Mouse (Mus musculus): ENCODE measurements around the gene Krtap13. TPM values are rescaled to one million over a fixed set of nuclear protein-coding genes. Genes with fewer than 3 reads are reported as not detected.

Krtap13 gene
- polyA plus RNA-seq, 1 experiment from 2014 or later, result not detected

GRCm38 (mm10) chr16:88710757-88711156 is 40.7 kb downstream of the Krtap13 start:
- no peak for ATAC-seq (ENCODE audit: low read depth)
- H3K9me3 ChIP-seq (replicated peaks), result no peaks in the 10 kb centered on the region
- no peaks in the 10 kb centered on the region for H3K27me3 ChIP-seq
- no peaks in the 10 kb centered on the region for H3K36me3 ChIP-seq
- no peak for DNase-seq
- no peak overlapping the region for H3K4me2 ChIP-seq
- 49% methylated on average over 4 of the region's 4 CpGs for WGBS (ENCODE audit: insufficient replicate concordance)
- H3K9ac ChIP-seq, result no peak overlapping the region
- no peaks in the 10 kb centered on the region for H3K4me1 ChIP-seq (replicated peaks)
- no peak overlapping the region for H3K27ac ChIP-seq
- H3K4me3 ChIP-seq (replicated peaks), result no peak overlapping the region

- H3K9ac ChIP-seq, result no peak within 1 kb of the TSS
- 58% methylated on average over 10 of the region's 10 CpGs for WGBS (ENCODE audit: insufficient replicate concordance)
- no peak for DNase-seq
- H3K4me3 ChIP-seq (replicated peaks), result no peak within 1 kb of the TSS
- no peaks in the 10 kb centered on the region for H3K9me3 ChIP-seq (replicated peaks)
- no peak within 1 kb of the TSS for H3K4me2 ChIP-seq
- no peaks in the 10 kb centered on the region for H3K36me3 ChIP-seq
- H3K27ac ChIP-seq, result no peak within 1 kb of the TSS
- H3K4me1 ChIP-seq (replicated peaks), result no peaks in the 10 kb centered on the region
- no peak for ATAC-seq (ENCODE audit: low read depth)
- H3K27me3 ChIP-seq, result no peaks in the 10 kb centered on the region
These were observed 43.9 kb downstream of the Krtap13 start, which contains the start of gene 2310061N02Rik for GRCm38 (mm10) chr16:88707496-88708012. Gene 2310061N02Rik, minus strand, starts transcription at chr16:88707962.

- Histone ChIP-seq H3K27ac (no peak overlapping the region), H3K4me3 (replicated peaks) (no peak overlapping the region), H3K4me2 (no peak overlapping the region), H3K36me3 (no peaks in the 10 kb centered on the region), H3K27me3 (no peaks in the 10 kb centered on the region), H3K9me3 (replicated peaks) (no peaks in the 10 kb centered on the region), H3K9ac (no peak overlapping the region), H3K4me1 (replicated peaks) (no peaks in the 10 kb centered on the region)
- ATAC-seq (ENCODE audit: low read depth) (no peak), DNase-seq (no peak)
- 44% methylated on average over 4 of the region's 4 CpGs for WGBS (ENCODE audit: insufficient replicate concordance)
These were observed 50.2 kb downstream of the Krtap13 start for GRCm38 (mm10) chr16:88701072-88701864.

Other genes with a start within 250 kb of the Krtap13 start
- not detected in 2 replicates for gene Cldn17, start 244.7 kb downstream of the Krtap13 start, polyA plus RNA-seq (2015; fragmentation: Nextera tagmentation; extraction: Ambion mirVana)
- gene Cldn8, start 188.5 kb downstream of the Krtap13 start, polyA plus RNA-seq (2015; fragmentation: Nextera tagmentation; extraction: Ambion mirVana), result 0.06 TPM in 1 of 2 replicates, not detected in the other
- not detected in 2 replicates for gene Krtap24-1, start 139.4 kb downstream of the Krtap13 start, polyA plus RNA-seq (2015; fragmentation: Nextera tagmentation; extraction: Ambion mirVana)
- gene 2310079G19Rik, start 124.0 kb downstream of the Krtap13 start, polyA plus RNA-seq (2015; fragmentation: Nextera tagmentation; extraction: Ambion mirVana), result not detected in 2 replicates
- not detected in 2 replicates for gene Krtap26-1, start 103.8 kb downstream of the Krtap13 start, polyA plus RNA-seq (2015; fragmentation: Nextera tagmentation; extraction: Ambion mirVana)
- not detected in 2 replicates for gene Krtap27-1, start 80.0 kb downstream of the Krtap13 start, polyA plus RNA-seq (2015; fragmentation: Nextera tagmentation; extraction: Ambion mirVana)
- not detected in 2 replicates for gene 2310061N02Rik, start 43.7 kb downstream of the Krtap13 start, polyA plus RNA-seq (2015; fragmentation: Nextera tagmentation; extraction: Ambion mirVana)
- gene Krtap13-1, start 22.8 kb downstream of the Krtap13 start, polyA plus RNA-seq (2015; fragmentation: Nextera tagmentation; extraction: Ambion mirVana), result not detected in 2 replicates
- not detected in 2 replicates for gene 2310034C09Rik, start 7.2 kb upstream of the Krtap13 start, polyA plus RNA-seq (2015; fragmentation: Nextera tagmentation; extraction: Ambion mirVana)
- gene 2310057N15Rik, start 22.6 kb upstream of the Krtap13 start, polyA plus RNA-seq (2015; fragmentation: Nextera tagmentation; extraction: Ambion mirVana), result not detected in 2 replicates
- gene Gm5965, start 26.3 kb upstream of the Krtap13 start, polyA plus RNA-seq (2015; fragmentation: Nextera tagmentation; extraction: Ambion mirVana), result not detected in 2 replicates
- not detected in 2 replicates for gene Gm20741, start 60.6 kb upstream of the Krtap13 start, polyA plus RNA-seq (2015; fragmentation: Nextera tagmentation; extraction: Ambion mirVana)
- gene Krtap15, start 68.6 kb upstream of the Krtap13 start, polyA plus RNA-seq (2015; fragmentation: Nextera tagmentation; extraction: Ambion mirVana), result not detected in 2 replicates
- not detected in 2 replicates for gene Krtap14, start 74.5 kb upstream of the Krtap13 start, polyA plus RNA-seq (2015; fragmentation: Nextera tagmentation; extraction: Ambion mirVana)
- gene Krtap19-1, start 117.8 kb upstream of the Krtap13 start, polyA plus RNA-seq (2015; fragmentation: Nextera tagmentation; extraction: Ambion mirVana), result not detected in 2 replicates
- gene Krtap19-2, start 122.6 kb upstream of the Krtap13 start, polyA plus RNA-seq (2015; fragmentation: Nextera tagmentation; extraction: Ambion mirVana), result not detected in 2 replicates
- not detected in 2 replicates for gene Krtap19-3, start 126.4 kb upstream of the Krtap13 start, polyA plus RNA-seq (2015; fragmentation: Nextera tagmentation; extraction: Ambion mirVana)
- gene Krtap19-4, start 133.5 kb upstream of the Krtap13 start, polyA plus RNA-seq (2015; fragmentation: Nextera tagmentation; extraction: Ambion mirVana), result not detected in 2 replicates
- not detected in 2 replicates for gene Krtap19-5, start 144.8 kb upstream of the Krtap13 start, polyA plus RNA-seq (2015; fragmentation: Nextera tagmentation; extraction: Ambion mirVana)
- not detected in 2 replicates for gene Krtap19-9b, start 180.6 kb upstream of the Krtap13 start, polyA plus RNA-seq (2015; fragmentation: Nextera tagmentation; extraction: Ambion mirVana)
- gene Krtap16-3, start 211.2 kb upstream of the Krtap13 start, polyA plus RNA-seq (2015; fragmentation: Nextera tagmentation; extraction: Ambion mirVana), result not detected in 2 replicates